Mouse (Mus musculus): ENCODE measurements at regions not wholly inside any gene's neighbourhood (a gene's known extent, or its start where the extent isn't known, plus 50 kb on each side); places are given as distances from the start of the nearest gene placed in this dataset.
"Not testable (repeated sequence)": the region's sequence is repeated elsewhere in the genome, so short reads cannot be mapped to it uniquely, and the experiment has no call there.

DNA sequence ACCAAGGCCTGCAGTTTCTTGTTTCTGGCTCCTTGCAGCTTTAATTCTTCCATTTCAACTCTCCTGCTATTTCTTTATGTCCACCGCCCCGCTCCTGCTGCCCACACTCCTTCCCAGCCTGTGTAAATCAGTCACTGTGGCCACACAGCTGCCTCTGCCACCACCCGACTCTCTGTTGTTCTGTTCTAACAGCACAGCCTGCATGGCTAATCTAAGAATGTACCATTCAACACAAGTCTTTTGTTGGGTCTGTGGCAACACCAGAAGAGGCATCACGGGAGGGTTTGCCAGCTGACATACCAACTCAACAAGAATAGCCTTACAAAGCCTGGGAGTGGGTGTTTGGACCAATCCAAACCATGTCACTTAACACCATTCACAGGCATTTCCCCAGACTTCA, 264.9 kb upstream of the Pum3 start:
- DNase-seq (ENCODE audit: low read depth, low spot score) = peak; percentile 25

DNA sequence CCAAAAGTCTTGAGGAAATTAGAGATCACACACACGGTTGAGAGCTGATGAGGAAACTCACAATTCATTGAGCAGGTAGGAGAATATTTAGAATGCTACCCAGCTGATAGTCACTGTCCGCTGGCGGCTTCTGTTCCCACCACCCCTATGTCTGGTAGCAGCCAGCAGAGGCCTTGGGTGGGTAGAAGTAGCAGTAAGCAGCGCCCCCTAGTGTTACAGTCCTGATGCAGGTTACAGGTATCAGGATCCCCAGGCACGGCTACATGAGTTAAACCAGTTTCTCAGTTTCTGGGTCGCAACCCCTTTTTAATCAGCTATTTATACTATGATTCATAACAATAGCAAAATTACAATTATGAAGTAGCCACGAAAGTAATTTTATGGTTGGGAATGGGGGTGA, 264.1 kb upstream of the Pum3 start:
- no peak for DNase-seq (ENCODE audit: low read depth, low spot score)

DNA sequence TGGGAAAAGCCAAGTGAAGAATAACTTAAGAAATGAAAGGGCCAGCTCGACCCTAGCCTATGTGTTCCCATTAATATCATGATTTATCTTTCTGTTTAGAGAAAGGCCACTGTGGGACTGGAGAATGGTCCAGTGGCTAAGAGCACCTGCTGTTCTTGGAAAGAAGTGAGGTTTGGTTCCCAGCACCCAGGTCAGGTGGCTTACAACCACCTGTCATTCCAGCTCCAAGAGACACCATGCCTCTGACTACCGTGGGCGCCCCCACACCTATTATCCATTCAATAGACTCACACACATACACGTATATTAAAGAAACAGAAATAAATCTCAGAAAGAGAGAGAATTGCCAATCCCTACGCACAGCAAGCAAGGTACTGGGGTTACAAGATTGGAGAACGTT, 263.3 kb upstream of the Pum3 start:
- DNase-seq (ENCODE audit: low read depth, low spot score) = no peak

DNA sequence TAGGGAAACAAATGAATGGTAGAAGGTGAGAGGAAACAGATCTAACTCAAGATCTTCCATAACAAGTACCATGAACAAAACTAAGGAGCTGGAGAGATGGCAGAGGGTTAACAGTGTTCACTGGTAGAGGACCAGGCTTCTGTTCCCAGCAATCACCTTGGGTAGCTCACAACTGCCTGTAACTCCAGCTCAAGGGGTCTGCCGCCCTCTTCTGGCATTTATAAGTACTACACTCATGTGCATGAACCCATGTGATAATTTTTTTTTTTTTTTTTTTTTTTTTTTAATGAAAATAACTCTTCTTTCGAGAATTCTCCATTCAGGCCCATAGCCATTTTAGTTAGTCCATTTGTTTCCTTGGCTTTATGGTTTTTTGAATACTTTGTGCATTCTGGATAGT, 253.8 kb upstream of the Pum3 start:
- DNase-seq (ENCODE audit: low read depth, low spot score) = no peak

GRCm38 (mm10) chr19:27679427-27679826, 249.8 kb upstream of the Pum3 start:
- no peak for DNase-seq (ENCODE audit: low read depth, low spot score)

- DNase-seq (ENCODE audit: low read depth, low spot score) = no peak
Observed at GRCm38 (mm10) chr19:27672679-27673190, 243.1 kb upstream of the Pum3 start.

- no peak for DNase-seq (ENCODE audit: low read depth, low spot score)
Observed at GRCm38 (mm10) chr19:27663296-27663695, 233.7 kb upstream of the Pum3 start.

DNA sequence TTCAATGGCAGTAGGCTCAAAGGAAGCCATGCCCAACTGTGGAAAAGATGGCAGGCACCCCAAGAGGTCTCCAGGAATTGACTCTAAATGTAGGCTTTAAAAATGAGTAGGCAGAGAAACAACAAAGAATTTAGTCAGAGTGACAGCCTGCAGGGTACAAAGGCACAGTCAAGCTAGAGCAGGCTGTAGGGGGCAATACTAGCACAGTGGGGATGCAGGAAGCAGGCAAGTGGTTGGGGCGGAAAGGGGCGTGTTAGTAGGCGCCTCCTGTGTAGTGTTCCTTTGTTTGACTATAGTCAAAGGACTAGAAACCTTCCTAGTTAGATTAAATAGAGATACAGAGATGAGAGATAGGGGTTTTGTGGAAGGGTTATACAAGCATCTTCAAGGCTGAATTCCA, 211.4 kb upstream of the Pum3 start:
- no peak for DNase-seq (ENCODE audit: low read depth, low spot score)

- DNase-seq (ENCODE audit: low read depth, low spot score) = no peak
Observed at GRCm38 (mm10) chr19:27633105-27633504, 203.5 kb upstream of the Pum3 start.

DNA sequence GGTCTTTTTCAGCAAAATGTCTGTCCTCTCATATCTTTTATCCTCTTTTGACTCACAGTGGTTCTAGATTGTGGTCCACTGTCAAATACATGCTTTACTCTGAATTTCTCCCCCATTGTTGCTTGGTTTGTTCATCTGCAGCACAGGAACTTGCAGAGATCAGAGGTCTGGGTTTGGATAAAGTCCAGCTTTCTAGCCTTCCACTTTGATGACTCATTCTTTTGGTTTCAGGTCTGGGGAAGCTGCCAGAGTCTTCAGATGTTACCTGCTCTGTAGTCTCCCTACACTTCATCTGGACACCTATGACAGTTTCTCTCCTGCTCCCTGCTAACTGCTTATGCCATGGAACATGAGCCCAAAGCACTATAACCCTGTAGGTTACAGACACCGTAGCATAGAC, 198.0 kb upstream of the Pum3 start:
- DNase-seq (ENCODE audit: low read depth, low spot score) = no peak

GRCm38 (mm10) chr19:27617522-27617921, 187.9 kb upstream of the Pum3 start:
- no peak for DNase-seq (ENCODE audit: low read depth, low spot score)

DNA sequence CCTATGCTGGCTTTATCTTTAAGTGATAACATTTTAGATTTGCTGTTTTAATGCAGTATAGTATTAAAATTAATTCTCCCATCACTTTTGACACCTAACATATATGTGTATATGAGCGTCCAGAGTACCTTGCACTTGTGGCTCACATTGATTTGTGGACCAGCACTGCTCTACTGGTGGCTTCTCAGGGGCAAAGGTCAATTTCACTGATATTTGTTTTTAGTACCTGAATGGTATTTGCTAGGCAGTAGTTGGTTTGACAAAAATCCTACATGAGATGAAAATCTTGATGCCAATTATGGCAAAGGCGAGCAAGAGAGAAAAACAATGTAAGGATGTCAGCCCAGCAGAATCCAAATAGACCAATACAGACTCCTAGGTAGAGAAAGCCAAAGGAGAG, 177.3 kb upstream of the Pum3 start:
- no peak for DNase-seq (ENCODE audit: low read depth, low spot score)

- no peak for DNase-seq (ENCODE audit: low read depth, low spot score)
Observed at GRCm38 (mm10) chr19:27603296-27603695, 173.7 kb upstream of the Pum3 start.

GRCm38 (mm10) chr19:27601551-27601950, 171.9 kb upstream of the Pum3 start:
- DNase-seq (ENCODE audit: low read depth, low spot score) = no peak

DNA sequence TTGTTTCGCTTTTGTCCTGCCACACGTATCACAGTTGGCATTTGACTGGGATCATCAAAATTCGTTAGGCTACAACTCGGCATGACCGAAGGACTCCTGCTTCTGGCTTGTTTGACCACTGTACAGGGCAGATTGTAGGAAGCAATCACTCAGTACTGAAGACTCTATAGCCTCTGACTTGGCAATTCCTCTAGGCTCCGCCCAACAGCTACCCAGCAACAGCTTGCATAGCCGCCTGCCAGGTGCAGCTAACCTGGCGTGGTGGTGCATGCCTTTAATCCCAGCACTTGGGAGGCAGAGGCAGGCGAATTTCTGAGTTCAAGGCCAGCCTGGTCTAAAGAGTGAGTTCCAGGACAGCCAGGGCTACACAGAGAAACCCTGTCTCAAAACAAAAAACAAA, 170.8 kb upstream of the Pum3 start:
- not testable (repeated sequence) for DNase-seq (ENCODE audit: low read depth, low spot score)

- no peak for DNase-seq (ENCODE audit: low read depth, low spot score)
Observed at GRCm38 (mm10) chr19:27599639-27600308, 170.1 kb upstream of the Pum3 start.

DNA sequence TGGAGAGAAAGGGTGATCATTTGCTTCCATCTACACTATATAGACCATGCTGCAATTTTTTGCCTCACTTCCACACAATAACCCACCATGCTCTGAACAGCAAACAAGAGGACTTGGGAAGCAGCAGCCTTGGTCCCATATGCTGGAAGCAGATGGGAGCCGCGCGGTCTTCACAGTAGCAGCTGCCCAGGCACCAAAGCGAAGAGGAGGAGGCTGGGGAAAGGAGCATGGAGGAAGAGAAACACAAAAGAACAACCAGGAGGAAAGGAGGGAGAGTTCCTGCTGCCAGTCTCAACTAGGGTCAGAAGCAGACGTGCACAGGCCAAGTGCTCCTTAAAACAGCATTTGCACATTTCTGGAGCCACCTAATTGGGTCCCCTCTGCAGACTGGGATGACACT, 168.7 kb upstream of the Pum3 start:
- no peak for DNase-seq (ENCODE audit: low read depth, low spot score)

GRCm38 (mm10) chr19:27585566-27585965, 155.9 kb upstream of the Pum3 start:
- DNase-seq (ENCODE audit: low read depth, low spot score) = no peak

DNA sequence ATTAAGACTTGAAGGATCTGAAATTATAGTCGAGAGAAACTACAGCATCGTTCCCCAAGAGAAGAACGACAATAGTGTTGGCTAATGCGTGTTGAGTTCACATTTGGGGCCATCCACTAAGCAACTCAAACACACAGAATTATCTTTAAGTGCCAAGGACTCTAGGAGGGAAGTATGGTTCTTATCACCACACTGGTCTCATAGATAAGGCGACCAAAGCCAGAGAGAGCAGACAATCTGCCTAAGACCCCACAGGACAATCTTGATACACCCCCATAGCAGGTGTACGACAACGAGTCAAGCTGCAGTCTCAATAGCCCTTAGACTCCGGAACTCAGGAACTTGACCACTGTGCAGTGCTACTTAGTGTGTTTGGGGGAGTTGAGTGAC, 152.5 kb upstream of the Pum3 start:
- no peak for DNase-seq (ENCODE audit: low read depth, low spot score)

- no peak for DNase-seq (ENCODE audit: low read depth, low spot score)
Observed at GRCm38 (mm10) chr19:27581362-27582110, 151.9 kb upstream of the Pum3 start.

DNA sequence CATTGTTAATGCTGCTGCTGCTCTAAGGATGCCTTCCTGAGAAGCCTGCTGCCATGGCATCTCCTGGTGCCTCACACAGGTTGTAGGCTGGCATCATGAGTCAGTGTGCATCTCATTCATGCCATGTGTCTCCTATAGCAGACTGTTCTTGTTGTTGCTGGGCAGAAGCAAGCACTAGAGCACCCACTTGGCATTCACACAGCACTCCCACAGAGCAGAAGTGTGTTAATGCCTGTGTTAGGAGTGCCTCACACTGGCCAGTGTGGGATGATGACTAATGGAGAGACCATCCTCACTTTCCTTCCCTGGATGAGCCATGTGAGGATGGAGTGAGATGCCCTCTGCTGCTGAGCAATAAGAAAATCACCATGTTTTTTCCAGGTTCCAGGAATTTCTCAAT, 146.9 kb upstream of the Pum3 start:
- no peak for DNase-seq (ENCODE audit: low read depth, low spot score)

DNA sequence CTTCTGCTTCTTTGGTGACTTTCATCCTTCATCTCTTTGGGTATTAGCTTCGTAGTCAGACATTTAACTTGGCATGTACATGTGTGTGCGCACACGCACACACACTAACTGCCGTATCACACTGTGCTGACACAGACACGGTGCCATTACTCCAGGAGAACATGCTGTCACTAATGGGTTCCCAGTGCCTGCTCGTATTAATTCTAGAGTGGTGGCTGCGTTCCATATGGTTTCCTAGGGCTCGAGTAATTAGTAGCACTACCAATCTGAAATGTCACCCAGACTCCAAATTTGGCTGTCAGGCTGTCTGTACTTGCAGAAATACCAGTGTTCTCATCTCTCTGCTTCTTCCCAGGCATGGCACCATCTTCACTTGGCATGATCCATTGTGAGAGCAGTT, 137.3 kb upstream of the Pum3 start:
- no peak for DNase-seq (ENCODE audit: low read depth, low spot score)

DNA sequence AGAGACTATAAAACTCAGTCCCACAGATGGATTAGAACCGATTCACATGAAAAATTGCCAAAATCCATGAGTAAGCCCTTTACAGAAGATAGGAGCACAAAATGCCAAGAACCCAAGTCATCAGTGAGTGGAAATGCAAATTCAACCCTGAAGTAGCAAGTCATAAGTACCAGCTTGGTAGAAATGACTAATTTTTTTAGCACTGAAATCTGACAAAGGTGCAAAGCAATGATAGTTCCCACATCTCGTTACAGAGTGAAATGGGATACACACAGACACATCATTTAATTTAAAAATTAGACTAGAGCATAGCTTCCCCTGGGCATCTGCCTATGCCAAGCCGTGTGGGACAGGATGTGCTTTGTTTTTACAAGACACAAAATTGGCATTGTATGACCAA, 136.4 kb upstream of the Pum3 start:
- no peak for DNase-seq (ENCODE audit: low read depth, low spot score)
